Mouse (Mus musculus) lung, postnatal 14 days (tissue): ENCODE measurements around the gene Slc44a3.

Source experiments
- DNase-seq: peaks from one replicate; pipeline ENCODE4 v3.0.0; 2021

The Slc44a3 gene

DNA sequence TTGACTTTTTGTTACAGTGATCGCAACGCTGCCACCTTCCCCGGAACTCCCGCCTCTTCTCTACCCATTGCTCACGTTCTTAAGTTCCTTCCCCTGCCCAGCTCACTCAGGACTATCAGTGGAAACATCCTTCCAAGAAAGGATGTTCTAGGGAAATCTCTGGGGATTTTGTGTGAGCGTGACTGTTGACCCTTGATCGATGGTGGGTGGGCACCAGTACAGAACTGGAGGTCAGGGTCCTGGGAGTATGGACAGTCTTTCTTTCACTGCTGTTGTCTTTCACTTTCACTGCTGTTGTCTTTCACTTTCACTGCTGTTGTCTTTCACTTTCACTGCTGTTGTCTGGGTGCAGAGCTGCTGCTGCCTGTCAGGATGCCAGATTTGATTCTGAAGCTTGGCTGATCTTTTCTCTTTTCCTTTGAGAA lies 38.2 kb downstream of the Slc44a3 start:
- DNase-seq = no peak

DNA sequence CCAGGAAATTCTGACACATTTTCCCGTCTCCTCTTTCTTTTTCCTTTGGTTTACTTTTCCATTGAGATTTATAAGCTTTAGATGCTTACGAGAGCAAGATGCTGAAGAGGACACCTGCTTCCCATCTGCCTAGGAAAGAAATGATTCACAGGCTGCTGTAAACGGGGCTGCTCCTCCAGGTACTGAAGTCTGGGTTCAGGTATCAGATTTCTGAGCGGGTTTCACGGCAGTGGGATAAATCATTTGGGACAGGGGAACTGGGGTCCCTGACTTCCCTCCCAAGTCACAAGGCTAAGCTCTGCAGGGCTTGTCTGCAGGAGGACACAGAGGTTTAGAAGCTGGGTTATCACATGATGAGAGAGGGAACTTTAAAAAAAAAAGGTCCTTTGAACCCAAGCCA lies 40.2 kb downstream of the Slc44a3 start:
- DNase-seq = no peak

DNA sequence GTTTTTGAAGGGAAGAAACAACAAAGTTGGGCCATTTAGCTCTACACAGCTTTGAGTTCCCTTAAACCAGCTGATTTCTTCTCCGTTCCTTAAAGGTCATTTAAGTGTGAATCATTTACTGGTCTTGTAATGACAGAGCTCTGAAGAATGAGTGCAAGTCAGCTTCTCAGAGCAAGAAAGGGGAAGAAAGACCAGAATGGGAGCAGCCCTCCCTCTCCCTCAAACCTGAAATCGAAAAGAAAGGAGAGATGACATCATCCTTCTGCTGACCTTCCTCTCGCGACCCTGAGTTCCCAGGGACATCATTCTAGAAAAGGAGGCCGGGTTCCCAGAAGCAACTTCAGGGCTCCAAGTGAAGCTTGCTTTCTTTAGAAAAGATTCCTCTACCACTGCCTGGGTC lies 41.3 kb downstream of the Slc44a3 start:
- DNase-seq = no peak

DNA sequence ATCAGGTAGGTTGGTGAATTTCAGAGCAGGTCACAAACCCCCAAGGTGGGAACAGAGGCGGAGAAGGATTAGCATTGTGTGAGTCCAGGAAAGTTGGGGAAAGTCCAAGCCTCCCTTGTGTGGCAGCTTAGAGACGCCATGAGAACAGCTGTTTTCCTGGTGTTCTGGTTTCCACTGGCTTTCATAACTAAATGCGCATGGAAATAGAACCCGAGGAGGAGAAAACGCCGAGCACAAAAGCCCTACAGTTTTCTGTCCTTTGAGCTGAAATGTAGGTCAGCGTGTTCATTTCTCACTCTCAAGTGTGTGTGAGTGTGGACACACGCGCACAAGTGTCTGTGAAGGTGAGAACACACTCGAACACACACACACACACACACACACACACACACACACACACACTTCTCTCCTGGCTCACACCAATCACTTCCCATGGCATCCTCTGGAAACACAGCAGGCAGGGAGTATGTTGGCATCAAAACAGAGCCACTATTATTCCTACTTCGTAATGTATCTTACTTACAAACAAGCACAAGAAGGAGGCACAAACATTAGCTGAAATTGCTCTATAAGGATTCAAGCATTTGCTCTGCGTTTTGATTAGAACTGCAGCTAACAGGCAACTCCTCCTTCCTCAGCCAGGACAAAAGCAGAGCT lies 42.6 kb downstream of the Slc44a3 start:
- DNase-seq = no peak

DNA sequence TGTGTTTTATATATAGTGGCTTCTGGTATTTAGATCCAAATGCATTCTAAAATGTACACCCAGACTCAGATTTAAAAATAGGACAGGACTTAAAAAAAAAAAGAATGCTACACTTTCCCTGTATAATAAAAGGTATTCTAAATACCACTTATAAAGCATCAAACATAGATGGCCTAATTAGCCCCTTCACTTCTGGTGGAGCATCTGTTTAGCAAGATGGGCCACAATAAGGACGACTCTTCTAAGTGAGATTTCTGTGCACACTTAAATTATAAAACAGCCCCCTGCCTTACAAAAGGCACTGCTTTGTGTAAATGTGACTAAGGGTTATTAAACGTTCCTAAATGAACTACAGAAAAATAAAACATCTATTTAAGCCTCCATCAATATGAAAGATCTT lies 47.0 kb downstream of the Slc44a3 start:
- no peak for DNase-seq

DNA sequence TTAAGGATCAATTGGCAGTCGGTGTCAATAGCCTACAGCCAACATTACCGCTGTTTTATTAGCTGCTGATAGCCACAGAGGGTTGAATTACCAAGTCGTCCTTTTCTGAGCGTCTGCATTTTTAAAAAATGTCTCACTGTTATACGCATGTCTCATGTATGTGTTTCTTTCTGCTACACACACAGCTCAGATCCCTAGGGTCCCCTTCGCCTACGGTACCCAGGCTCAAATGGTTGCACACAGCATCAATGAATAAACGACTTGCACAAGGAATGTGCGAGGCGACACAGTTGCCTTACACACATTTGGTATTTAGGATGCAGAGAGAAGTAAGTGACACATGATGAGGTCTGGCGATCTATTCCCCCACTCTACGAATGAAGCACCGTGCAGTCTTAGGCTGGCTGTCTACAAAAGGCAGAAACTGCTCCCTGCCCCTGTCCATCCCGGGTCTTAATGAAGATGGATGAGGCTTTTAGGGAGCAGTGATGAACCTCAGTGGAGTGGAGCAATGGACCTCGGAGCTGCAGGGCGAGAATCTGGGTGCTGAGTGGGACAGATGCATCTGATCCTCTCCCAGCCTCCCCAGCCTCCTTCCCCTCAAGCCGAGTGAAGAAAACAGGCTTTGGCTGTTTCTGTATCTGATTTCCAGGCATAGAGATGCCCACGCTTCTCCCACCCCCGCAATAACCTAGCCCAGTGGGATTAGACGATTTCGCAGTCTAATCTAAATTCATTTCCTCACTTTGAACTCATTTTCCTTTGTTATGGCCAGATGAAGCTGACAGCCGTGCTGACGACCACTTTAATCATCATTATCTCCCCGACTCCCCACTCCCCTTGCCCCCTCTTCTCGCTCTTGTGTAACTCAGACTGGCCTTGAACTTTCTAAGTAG lies 48.7 kb downstream of the Slc44a3 start:
- DNase-seq = no peak

DNA sequence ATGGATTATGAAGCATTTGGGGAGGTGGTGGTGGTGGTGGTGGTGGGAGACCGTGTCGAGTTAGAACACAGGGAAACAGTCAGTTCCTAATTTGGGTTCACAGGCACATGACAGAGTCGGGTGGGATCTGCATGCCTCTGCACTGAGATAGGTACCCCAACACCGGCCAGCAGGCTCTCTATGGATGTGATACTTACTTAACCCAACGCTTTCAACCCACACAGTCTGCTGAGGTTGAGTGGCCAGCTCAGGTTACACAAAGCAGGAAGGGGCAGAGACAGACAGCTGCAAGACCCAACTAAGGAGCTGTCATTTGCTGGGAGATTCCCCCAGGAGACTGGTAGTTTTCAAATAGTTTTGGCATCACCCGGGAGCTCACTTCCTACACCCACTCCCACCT lies 50.6 kb downstream of the Slc44a3 start:
- DNase-seq = no peak

DNA sequence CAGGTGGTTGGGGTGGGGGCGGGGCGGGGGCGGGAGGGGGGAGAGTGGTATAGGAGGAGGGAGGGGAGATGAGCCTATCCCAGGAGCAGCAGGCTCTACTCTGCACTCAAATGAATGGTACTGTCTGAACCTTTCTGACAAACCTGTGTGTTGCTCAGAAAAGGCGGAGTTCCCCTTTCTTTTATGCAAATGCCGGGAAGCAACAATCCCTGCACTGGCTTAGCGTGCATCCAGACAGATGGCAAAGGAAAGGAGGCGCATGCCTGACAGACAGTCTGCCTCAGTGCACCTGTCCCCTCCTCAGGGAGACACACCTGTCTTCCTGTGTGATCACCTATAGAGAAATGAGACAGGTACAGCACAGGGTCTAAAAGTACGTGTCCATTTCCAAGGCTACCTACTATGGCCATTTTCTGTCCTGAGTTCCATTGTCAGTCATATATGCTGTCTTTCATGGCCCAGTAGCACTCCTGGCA lies 51.2 kb downstream of the Slc44a3 start:
- no peak for DNase-seq

DNA sequence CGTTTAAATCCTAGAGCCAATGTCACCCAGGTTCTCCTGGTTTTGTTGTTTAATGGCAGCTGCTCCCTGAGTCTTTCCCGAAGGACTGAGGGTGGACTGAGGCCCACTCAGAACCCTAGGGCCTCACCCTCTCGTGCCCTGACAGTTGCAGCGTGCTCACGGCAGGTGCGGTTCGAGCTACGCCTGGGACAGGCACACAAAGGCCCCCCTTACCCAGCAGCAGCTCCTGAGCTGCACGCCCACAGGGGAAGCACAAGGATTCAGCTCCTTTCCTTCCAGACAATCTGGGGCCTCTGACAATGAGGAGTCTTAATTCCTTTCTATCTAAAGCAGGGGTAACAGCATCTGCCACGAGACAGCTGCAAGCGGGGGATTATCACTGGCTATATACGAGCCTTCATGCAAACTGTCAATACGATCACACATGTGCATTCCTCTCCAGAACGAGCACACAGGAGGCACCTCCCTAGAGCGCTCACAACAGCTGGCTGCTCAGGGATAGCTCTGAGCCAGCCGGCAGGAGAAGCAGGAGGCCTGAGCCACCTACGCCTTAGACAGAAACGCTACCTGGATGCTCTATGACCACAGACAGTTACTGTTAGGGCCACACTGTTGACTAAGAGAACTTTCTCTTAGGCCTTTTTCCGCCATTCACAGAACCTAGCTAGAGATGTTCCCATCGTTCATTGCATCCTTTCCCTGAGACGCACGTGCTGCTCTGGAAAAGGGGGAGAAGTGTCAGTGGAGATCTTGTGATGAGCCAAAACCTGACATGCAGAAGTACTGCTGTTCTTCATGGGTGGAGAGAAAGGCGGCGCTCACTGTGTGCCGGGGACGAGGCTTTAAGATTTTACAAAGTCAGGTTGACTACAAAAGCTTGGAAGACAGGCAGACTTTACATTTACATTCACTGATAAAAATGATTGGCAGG lies 51.9 kb downstream of the Slc44a3 start:
- no peak for DNase-seq

DNA sequence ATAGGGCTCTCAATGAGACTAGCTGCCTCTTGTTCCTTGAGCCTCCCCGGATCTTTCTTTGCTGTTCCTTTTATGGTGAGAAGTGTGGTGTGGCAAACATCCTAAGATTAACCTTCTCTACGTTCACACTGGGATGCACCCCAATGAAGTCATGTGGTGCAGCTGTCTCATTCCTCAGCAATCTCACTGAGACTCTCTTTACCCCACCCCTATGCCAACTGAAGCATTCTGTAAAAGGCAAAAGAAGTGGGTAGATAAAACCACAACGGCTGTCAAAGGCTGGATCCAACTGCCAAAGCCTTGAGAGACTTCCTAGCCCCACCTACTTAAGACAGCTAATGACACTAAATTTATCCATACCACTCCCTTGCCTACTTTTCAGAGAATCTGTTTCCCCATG lies 57.5 kb downstream of the Slc44a3 start:
- no peak for DNase-seq

DNA sequence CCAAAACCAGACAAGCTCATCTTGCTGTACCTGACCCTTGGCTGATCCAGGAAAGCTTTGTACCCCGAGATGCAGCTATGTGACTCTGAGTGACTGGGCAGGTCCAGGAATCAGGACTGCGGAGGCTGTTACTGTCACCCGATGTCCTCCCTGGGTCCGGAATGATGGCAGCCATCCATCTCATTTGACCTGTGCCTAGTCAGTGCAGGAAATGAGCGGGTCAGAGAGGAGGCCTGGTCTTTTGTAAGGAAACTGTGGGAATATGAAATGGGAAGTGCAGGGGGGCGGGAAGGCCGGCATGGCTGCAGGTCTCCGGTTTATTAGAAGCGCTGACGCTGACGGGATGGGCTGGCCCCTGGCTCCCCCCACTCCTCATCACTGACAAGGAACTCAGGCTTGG lies 60.5 kb downstream of the Slc44a3 start:
- DNase-seq = no peak

DNA sequence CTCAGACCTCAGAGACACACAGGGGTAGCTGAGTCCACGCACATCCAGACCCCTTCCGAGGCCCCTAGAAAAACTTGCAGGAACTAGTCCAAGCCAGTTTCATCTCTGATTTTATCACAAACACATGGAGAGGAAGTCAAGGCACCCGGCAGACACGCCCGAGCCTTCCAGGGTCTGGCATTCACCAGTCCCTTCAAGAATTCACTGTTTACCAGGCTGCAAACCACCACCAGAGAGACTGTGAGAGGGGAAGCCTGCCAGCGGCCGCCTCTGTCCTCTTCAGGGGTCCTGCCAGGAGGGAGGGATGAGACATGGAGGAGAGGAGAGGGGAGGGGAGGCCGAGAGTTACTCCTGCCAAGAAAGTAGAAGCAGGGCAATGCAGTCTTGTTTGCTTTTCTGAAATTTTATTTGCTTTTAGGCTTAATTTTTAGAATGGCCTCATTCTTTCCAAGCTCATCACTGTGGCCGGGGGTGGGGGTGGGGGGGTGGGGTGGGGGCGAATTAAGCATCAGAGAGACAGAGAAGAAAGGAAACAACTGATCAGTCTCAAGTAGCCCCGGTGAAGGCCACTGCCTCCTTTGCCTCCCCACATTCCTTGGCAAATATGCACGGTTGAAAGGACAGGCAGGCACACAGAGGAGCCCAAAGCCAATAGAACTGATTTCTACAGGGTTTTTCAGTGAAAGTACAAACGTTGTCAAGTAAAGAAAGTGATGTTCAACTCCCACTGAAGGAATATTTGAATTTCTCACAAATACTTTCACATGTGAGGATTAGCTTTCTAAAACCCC lies 62.8 kb downstream of the Slc44a3 start:
- peak; percentile 45 for DNase-seq

DNA sequence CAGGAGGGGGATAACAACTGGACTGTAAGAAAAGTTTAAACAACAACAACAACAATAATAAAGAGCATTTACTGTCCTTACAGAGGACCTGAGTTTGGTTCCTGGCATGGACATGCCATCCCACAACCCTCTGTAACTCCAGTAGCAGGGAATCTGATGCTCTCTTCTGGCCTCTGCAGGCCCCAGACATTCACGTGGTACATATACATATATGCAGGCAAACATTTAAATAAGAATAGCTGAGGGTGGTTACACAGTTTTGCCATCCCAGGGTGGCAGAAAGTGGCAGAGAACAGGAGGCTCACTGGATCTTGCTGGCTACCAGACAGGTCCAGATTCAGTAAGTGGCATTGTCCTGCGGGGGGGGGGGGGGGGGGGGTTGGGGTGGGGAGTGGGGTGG lies 64.1 kb downstream of the Slc44a3 start:
- DNase-seq = no peak

DNA sequence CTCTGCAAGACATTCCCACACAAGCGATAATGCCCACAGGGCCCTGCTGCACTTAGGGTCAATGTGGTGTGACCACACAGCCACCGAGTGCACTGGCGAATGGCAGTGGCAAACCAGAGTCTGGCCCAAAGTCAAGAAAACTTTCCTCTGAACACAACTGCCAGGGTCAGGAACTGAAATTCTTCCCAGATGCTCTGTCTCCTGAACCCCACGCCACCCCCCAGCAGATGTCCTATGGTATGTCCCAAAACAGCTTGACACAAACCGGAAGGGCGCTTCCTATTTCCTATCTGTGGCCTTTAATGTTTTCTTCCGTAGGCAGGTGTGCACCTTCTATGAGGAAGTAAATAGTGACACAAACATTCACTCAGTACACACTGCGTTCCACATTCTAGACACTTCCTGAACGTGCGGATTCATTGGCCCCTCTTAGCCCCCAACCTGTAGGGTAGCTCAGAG lies 65.1 kb downstream of the Slc44a3 start:
- no peak for DNase-seq

DNA sequence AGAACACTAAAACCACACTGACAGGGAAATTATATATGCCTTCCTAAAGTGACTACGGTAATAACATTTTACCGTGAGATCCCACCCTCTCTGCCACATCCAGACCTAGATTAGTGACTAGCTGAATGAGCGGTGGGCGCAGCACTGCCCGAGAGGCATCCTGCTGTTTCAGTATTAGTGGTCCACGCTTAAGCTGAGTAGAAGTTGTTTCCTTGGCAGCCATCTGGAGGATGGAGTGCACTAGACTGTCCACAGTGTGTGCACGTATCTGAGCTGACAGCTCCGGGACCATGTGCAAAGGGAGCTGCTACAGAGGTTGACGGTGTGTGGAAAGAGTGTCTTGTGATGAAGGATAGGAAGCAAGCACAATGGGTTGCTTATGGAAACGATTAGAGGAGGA lies 66.4 kb downstream of the Slc44a3 start:
- DNase-seq = no peak

DNA sequence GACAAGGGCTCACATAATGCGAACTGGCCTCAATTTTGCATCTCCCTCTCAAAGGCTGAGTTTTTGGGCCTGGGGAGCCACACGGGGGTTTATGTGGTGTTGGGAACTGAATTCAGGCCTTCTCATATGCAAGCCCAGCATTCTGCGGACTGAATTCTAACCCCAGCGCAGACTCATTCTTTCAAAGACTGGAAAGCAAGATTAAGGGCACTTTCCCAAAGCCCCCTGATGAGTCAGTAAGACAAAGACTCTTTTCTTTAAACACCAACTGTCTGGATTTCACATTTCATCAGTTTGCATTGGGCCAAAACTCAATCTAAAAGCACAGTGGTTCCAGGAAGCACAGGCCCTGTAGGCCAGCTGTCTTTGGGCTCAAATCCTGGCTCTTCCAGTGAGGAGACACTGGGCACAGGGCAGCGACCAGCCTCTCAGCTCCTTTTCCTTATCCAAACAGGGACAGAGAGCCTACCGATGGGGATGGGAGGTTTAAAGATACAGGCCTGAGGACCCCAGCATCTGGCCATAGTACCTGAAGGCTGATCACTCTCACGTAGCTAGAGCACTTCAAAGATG lies 67.4 kb downstream of the Slc44a3 start:
- no peak for DNase-seq

DNA sequence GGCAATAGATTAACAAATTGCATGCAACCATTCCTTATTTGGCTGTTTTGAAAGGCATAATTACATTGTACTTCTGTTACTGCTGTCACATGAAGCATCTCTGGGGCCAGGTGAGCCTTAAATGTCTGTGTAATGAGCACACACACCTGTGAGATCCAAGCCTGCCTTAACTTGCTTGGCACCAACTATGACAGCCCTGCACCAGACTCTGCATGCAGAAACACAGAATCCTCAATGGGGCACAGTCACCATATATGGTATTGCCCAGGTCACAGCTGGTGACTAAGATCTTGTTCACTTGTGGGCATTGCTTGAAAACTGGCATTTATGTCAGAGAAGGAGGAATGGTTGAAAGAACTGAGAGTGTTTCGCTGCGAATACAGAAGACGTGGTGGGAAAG lies 69.4 kb downstream of the Slc44a3 start:
- DNase-seq = no peak

DNA sequence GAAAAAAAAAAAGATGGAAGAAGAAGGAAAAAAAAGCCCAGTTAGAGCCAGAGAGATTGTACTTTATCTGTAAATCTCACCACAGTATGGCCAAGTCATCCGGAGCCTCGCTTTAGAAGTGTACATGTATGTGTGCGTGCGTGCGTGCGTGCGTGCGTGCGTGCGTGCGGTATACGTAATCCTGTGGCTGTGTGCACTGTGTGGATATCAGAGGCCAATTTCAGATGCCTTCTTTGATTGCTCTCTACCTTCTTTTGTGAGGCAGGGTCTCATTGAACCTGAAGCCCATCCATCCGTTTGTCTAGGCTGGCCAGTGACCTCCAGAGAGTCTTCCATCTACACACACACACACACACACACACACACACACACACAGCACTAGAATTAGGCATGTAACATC lies 70.7 kb downstream of the Slc44a3 start:
- DNase-seq = no peak

DNA sequence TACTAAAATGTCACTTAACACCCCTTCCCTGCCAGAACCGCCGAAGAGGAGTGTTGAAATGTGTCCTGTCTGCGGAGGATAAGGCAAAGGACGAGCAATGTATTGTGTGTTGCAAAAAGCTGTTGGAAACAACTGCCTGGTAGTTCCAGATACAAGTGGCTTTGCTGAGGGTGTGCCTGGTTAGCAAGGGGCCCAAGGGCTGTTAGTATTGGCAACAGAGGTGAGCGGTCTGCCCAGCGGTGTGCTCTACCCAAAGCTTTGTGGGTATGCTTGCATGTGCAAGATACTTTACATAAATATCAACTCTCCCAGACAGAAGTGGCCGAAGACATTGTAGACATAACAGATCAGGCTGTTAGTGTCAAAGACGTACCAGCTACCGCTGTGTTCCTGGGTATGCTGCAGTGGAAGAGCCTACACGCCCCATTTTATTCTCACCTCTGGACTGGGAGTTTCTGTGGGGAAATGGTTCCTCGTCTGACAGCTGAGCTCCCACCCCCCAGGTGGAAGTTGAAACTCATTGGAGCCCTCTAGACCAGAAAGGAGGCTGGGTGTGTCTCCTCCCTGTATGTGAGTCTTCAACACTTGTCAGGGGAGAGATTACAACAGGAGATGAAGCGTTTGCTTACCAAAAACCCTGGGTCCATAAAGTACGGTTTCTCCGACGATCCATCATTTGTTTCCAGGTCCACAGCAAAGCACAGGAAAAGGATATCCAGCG lies 71.6 kb downstream of the Slc44a3 start:
- no peak for DNase-seq

DNA sequence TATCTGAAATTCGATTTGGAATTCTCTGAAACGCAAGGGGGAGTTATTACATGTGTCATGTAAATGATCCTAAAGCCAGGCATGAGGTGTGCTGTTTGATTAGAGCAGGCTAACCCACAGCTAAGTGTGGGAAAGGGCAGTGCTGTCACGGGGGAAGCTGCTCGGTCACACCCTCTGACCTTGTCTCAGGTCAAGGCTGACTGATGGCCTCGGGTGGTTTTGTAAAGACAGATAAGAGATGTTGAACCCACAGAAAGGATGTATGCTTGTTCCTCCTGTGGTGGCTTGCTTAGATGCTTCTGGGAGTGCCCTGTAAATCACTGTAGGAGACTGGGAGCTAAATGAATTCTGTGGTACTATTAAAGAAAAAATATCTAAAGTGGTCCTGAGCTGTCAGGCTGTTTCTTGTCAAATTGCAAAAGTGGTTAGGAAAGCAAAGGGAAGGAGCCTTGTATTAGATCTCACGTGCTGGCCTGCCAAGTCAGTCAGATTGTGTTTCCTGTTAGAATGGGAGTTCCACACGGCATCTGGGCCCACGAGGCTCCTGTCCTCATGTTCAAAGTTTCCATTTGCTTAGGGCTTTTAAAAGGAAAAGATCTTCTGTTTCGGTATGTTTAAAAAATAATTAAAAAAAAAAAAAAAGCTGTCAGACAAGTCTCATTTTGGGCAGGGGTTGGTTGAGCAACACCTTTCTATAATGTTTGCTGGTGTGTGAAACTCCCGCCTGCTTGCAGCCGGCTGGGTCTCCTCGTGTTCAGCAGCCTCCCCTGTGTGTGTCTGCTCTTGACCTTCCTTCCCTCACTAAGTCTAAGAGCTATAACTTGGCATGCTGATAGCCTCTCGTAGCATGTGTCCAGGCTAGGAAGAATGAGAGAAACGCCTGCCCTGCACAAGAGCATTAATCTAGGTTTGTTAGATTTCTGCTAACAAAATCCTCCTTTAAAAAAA lies 73.4 kb downstream of the Slc44a3 start:
- DNase-seq = no peak
